Mouse (Mus musculus) liver, embryonic 15.5 days (tissue): Measurements from ENCODE around the gene Il34. TPM values are rescaled to one million over a fixed set of nuclear protein-coding genes. Genes with fewer than 3 reads are reported as not detected.
A peak's percentile ranks its signal among the peaks of the same experiment; 100 is the strongest.

Experiments
- ATAC-seq: fragments of 200-750 bp; cut with Nextera tagmentation; 2 replicates; pipeline ENCODE4 v1.8.0; 2017; ENCODE audit warnings: moderate number of reproducible peaks, mild to moderate bottlenecking, moderate library complexity; ENCODE audit not compliant: insufficient read depth
- H3K27ac ChIP-seq: fragments of 300-500 bp; sonication (generic); replicated peaks from 2 replicates; pipeline ENCODE4 v1.5.1; 2015; ENCODE audit warnings: mild to moderate bottlenecking, inconsistent platforms
- H3K27me3 ChIP-seq: fragments of 300-500 bp; sonication (generic); 2 replicates; pipeline ENCODE4 v1.6.1; 2015; ENCODE audit warnings: mild to moderate bottlenecking, inconsistent platforms
- H3K36me3 ChIP-seq: fragments of 300-500 bp; sonication (generic); replicated peaks from 2 replicates; pipeline ENCODE4 v1.6.1; 2015; ENCODE audit warnings: moderate library complexity, mild to moderate bottlenecking, inconsistent platforms
- H3K4me1 ChIP-seq: fragments of 300-500 bp; sonication (generic); replicated peaks from 2 replicates; pipeline ENCODE4 v1.6.1; 2015; ENCODE audit warnings: inconsistent platforms
- H3K4me2 ChIP-seq: fragments of 300-500 bp; sonication (generic); 2 replicates; pipeline ENCODE4 v1.6.1; 2015; ENCODE audit warnings: moderate library complexity, mild to moderate bottlenecking, inconsistent platforms
- H3K4me3 ChIP-seq: fragments of 300-500 bp; sonication (generic); replicated peaks from 2 replicates; pipeline ENCODE4 v1.5.1; 2015; ENCODE audit warnings: mild to moderate bottlenecking, inconsistent platforms
- H3K9ac ChIP-seq: fragments of 300-500 bp; sonication (generic); 2 replicates; pipeline ENCODE4 v1.6.1; 2015; ENCODE audit warnings: moderate library complexity, mild to moderate bottlenecking, inconsistent platforms
- H3K9me3 ChIP-seq: fragments of 300-500 bp; sonication (generic); replicated peaks from 2 replicates; pipeline ENCODE4 v1.6.1; 2016; ENCODE audit warnings: inconsistent platforms
- WGBS: fragments of 180-500 bp; shearing (Covaris S2); methylation state at CpG from one replicate; pipeline ENCODE4 v1.1.7; 2015; ENCODE audit warnings: mixed read lengths; ENCODE audit not compliant: insufficient replicate concordance; 5-methylcytosine and 5-hydroxymethylcytosine counted together
- polyA plus RNA-seq: library from polyadenylated mRNA; unstranded; fragments of >200 nt; fragmentation: Nextera tagmentation; extraction: Ambion mirVana; gene quantifications from 2 replicates; pipeline ENCODE4 v1.2.1, GENCODE M21; 2015

Gene Il34
- polyA plus RNA-seq: 0.23 TPM in 1 of 2 replicates, not detected in the other

DNA sequence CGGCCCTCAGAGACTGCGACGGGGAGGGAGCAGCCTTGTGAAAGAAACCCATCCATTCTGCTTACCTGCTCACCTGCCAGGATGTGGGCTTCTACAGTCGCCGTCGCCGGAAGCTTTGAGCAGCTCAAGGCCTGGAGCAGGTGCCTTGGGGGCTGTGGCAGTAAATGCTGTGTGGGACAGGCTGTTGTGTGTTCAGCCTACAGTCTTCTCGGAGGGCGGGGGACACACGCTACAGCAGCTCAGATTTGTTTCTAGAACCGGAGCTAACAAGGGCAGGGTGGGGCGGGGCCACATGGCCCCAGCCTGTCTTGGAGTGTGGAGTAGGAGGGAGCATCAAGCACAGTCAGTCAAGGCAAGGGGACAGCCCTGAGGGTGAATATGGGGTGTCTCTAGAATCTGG, at the start of gene Il34:
Gene Il34 (minus strand): TSS at position 256 of the 400 bp plus-strand sequence.
- Histone ChIP-seq H3K27ac (no peak within 1 kb of the TSS), H3K4me1 (no peaks in the 10 kb centered on the region), H3K4me3 (no peak within 1 kb of the TSS), H3K36me3 (peaks cover 19% of the 10 kb centered on the region), H3K9me3 (no peaks in the 10 kb centered on the region), H3K27me3 (no peaks in the 10 kb centered on the region), H3K9ac (no peak within 1 kb of the TSS), H3K4me2 (no peak within 1 kb of the TSS)
- no peak for ATAC-seq
- 38% methylated on average over 12 of the region's 12 CpGs for WGBS

DNA sequence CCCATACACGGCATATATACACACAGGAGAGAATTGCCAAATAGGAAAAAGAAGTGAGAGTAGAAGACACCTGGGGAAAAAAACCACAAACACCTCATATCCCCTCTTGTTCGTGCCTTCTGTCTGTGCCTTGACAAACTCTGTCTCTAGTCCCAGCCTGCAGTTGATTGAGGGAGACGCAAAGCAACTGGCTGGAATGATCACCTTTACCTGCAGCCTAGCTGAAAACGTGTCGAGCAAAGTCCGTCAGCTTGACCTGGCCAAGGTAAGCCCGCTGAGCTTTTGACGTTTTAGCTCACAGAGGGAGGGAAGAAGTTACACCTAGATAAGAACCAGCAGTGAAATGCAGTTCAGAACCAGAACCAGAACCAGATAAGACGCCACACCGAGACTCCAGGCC, 45.5 kb upstream of the Il34 start:
- peaks cover 73% of the 10 kb centered on the region for H3K36me3 ChIP-seq
- H3K27ac ChIP-seq: no peak overlapping the region
- no peak overlapping the region for H3K4me3 ChIP-seq
- no peaks in the 10 kb centered on the region for H3K9me3 ChIP-seq
- H3K4me1 ChIP-seq: peaks cover 14% of the 10 kb centered on the region
- no peak overlapping the region for H3K9ac ChIP-seq
- WGBS: 85% methylated on average over 10 of the region's 10 CpGs
- ATAC-seq: no peak
- H3K27me3 ChIP-seq: no peaks in the 10 kb centered on the region
- no peak overlapping the region for H3K4me2 ChIP-seq

DNA sequence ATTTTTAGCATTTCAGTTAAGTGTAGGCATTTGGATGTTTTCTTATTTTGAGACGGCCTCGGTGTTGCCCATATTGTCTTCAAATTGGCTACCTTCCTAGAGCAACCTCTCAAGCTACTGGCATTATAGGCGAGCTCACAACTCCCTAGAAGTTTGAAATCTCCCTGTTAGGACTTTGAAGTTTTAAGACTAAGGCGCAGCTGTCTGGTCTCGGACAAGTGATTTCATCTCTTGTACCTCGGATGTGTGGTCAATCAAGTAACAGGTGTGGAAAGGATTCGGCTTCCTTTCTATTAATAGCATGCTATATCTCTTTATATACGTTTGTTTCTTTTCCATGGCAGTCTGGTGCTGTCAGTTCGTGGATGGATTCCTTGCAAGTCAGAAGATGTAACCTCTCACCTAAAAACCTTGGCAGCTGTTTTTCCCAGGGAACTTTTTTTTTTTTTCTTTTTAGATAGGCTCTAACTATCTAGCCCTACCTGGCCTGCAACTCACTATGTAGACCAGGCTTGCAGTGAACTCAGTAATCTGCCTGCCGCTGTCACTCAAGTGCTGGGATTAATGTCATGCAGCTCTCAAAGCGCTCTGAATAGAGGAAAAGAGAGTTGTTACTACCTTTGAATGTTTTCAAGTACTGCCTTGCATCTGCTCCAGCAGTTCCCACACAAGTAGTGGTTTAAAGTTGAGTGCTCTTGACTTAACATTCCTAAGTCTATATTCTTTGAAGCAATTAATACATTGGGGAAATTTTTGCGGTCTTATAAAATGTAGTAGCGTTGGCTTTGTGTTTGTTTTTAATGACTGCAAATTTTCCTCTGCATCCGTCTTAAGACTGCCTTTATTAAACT, 42.1 kb upstream of the Il34 start:
- Histone ChIP-seq H3K4me1 (peaks cover 36% of the 10 kb centered on the region), H3K36me3 (peaks cover 58% of the 10 kb centered on the region), H3K4me2 (peak overlapping the region; percentile 75), H3K9ac (peak overlapping the region; percentile 78), H3K9me3 (no peaks in the 10 kb centered on the region), H3K4me3 (peak overlapping the region; percentile 80), H3K27ac (no peak overlapping the region; the same call in 1 of the 2 replicates), H3K27me3 (no peaks in the 10 kb centered on the region)
- 43% methylated on average over 14 of the region's 14 CpGs for WGBS
- ATAC-seq: no peak

DNA sequence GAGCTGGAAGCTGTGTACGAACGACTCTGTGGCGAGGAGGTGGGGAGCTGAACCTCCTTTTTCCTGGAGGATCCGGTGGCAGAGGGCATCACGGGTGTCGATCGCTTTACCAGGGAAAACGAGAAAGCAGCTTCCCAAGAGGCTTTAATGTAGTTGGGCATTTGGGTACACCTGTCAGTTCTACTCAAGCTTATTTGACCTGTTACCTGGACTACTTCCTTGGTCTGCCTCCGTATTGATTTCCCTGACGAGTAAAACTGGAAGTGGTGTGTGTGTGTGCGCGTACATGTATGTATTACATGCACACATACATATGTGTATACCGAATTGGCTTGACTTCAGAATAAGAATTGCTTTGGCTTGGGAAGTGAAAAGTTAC, 41.4 kb upstream of the Il34 start:
- peaks cover 36% of the 10 kb centered on the region for H3K4me1 ChIP-seq
- peak overlapping the region; percentile 75 for H3K4me2 ChIP-seq
- H3K36me3 ChIP-seq: peaks cover 58% of the 10 kb centered on the region
- no peaks in the 10 kb centered on the region for H3K27me3 ChIP-seq
- peak overlapping the region; percentile 80 for H3K4me3 ChIP-seq
- WGBS: under 1% methylated on average over 13 of the region's 13 CpGs
- peak overlapping the region; percentile 85 for H3K27ac ChIP-seq
- ATAC-seq: peak; percentile 26; the same call in 1 of the 2 replicates
- peak overlapping the region; percentile 78 for H3K9ac ChIP-seq
- H3K9me3 ChIP-seq: no peaks in the 10 kb centered on the region

DNA sequence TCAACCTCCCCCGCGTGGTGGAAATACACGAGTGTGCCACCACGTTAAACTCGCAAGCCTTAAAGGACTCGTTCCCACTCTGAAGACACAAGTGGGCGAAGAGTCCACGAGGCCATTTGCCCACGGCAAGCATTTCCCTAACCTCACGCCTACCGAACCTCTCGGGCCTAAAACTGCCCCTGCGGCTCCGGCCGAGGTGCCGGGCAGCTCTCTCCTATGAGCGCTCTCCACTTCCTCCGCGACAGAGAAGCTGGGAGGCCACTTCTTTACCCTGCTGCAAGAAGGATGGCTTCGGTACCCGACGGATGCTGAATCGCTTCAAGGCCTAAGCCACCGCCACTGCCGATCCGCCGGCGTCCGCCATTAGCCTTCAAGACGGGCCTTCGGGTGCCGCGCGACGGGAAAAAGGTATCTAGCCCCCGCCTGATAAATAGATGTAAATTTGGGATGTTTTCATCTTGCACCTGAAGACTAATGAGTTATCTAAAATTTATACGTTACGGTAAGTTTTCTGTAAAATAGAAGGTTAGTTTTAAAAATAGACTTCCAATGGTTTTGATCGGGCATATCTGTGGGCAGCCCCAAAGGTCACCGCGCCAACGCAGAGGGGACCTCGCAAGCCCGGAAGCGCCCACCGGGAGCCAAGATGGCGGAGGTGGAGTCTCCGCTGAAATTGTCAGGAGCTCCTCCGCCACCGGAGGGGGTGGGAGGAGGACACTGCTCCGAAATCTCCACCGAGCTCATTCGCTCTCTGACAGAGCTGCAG, 40.9 kb upstream of the Il34 start, which contains the start of the genes Cog4 and Sf3b3:
Gene Cog4 (plus strand): TSS at position 196 of the 766 bp plus-strand sequence.
Gene Sf3b3 (minus strand): TSS at position 383 of the 766 bp plus-strand sequence.
- ATAC-seq: peak; percentile 92
- peak within 1 kb of the TSS; percentile 80 for H3K4me3 ChIP-seq
- peaks cover 56% of the 10 kb centered on the region for H3K36me3 ChIP-seq
- WGBS: under 1% methylated on average over 53 of the region's 53 CpGs
- peaks cover 36% of the 10 kb centered on the region for H3K4me1 ChIP-seq
- no peaks in the 10 kb centered on the region for H3K27me3 ChIP-seq
- H3K9ac ChIP-seq: peak within 1 kb of the TSS; percentile 83
- peak within 1 kb of the TSS; percentile 75 for H3K4me2 ChIP-seq
- H3K9me3 ChIP-seq: no peaks in the 10 kb centered on the region
- peak within 1 kb of the TSS; percentile 85 for H3K27ac ChIP-seq

DNA sequence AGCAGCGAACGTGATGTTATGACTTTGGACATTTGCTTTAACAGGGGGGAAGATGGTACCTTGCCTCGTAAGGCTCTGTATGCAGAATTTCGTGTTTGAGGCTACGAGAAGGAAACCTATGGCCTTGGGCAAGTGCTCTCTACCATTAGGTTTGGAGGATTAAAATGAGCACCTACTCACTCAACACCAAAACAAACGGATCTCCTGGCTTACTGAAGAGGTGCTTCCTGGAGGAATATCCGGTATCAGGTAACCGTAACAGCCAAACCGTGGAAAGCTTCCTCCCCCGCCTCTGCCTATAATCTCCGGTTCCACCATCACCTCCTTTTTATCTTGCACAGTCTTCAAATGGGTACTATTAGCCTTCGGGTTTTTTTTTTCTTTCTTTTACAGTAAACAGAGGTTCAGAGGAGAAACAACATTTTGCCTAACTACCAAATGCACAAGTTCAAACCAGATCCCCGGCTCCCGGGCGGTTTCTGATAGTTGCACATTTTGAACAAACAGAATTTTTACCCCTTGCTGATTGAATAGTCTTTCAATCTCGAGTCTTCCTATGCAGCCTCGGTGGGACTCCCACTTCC, 40.2 kb upstream of the Il34 start:
- ATAC-seq: no peak
- Histone ChIP-seq H3K9ac (peak overlapping the region; percentile 83), H3K27me3 (no peaks in the 10 kb centered on the region), H3K27ac (peak overlapping the region; percentile 85), H3K4me1 (peaks cover 36% of the 10 kb centered on the region), H3K9me3 (no peaks in the 10 kb centered on the region), H3K4me2 (peak overlapping the region; percentile 75), H3K36me3 (peaks cover 56% of the 10 kb centered on the region), H3K4me3 (peak overlapping the region; percentile 80)
- WGBS: 3% methylated on average over 17 of the region's 17 CpGs

DNA sequence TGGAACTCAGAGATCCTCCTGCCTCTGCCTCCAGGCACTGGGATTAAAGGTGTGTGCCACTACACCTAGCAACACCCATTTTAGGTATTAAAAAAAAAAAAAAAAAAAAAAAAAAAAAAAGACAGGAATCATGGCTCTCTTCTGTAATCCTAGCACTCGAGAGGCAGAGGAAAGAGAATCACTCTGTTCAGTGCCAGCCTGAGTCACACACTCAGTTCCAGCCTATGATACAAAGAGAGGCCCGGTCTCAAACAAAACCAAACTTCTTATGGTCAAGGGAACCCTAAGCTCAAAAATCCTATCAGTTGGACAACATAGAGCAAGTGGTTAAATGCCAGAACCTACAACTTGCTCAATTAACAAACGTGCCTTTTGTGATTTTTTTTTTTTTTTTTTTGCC, 39.2 kb upstream of the Il34 start:
- H3K4me2 ChIP-seq: peak overlapping the region; percentile 75
- no peaks in the 10 kb centered on the region for H3K27me3 ChIP-seq
- no peaks in the 10 kb centered on the region for H3K9me3 ChIP-seq
- peaks cover 36% of the 10 kb centered on the region for H3K4me1 ChIP-seq
- no peak overlapping the region; the same call in 1 of the 2 replicates for H3K9ac ChIP-seq
- no peak overlapping the region for H3K27ac ChIP-seq
- H3K36me3 ChIP-seq: peaks cover 56% of the 10 kb centered on the region
- no peak for ATAC-seq
- 62% methylated on average over 3 of the region's 3 CpGs for WGBS
- H3K4me3 ChIP-seq: peak overlapping the region; percentile 80

DNA sequence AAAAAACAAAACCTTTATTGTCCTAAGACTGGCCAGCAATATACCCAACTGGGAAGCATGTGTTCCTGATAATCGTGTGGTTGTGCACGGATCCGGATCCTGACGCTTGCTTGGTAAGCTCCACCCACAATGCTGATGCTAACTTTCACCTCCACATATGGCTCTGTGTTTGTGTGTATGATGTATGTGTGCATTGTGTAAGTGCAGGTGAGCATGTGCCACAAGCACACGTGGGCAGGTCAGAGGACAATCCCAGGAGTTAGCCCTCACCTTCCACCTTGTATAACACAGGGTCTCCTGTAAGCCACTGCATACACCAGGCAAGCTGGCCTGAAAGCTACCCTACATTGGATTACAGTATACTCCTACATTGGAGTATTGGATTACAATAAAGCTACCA, 37.5 kb upstream of the Il34 start:
- Histone ChIP-seq H3K27me3 (no peaks in the 10 kb centered on the region), H3K36me3 (peaks cover 63% of the 10 kb centered on the region), H3K4me3 (no peak overlapping the region), H3K9me3 (no peaks in the 10 kb centered on the region), H3K4me1 (peaks cover 30% of the 10 kb centered on the region), H3K27ac (no peak overlapping the region), H3K9ac (no peak overlapping the region), H3K4me2 (no peak overlapping the region)
- ATAC-seq: no peak
- WGBS: 70% methylated on average over 5 of the region's 5 CpGs

DNA sequence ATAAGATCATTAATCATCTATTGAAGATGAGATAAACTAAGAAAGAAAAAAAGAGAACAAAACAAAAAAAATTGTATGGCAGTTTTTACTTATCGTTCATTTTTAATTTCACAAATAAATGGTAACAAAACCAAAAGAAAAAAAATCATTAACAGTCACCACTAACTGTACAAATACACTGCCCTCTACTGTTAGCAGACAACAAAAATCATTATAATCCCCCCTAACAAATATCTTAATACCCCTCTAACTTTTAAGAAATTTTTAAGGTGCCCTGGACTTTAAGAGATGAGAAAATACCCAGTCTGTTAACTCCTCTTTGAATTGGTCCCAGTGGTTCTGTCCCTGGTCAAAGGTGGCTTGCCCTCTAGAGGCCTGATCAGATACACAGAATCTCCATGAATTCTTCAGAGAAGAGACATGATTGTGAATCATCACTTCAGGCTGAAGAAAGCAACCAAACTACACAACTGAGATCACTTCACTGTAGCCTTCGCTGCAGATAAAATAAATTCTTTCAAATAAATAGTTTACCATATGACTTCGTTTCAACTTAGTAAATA, 36.4 kb upstream of the Il34 start:
- no peaks in the 10 kb centered on the region for H3K27me3 ChIP-seq
- H3K9ac ChIP-seq: no peak overlapping the region
- H3K4me1 ChIP-seq: peaks cover 22% of the 10 kb centered on the region
- H3K4me2 ChIP-seq: no peak overlapping the region
- ATAC-seq: no peak
- peaks cover 75% of the 10 kb centered on the region for H3K36me3 ChIP-seq
- no peaks in the 10 kb centered on the region for H3K9me3 ChIP-seq
- no peak overlapping the region for H3K27ac ChIP-seq
- H3K4me3 ChIP-seq: no peak overlapping the region
- 82% methylated on average over 3 of the region's 3 CpGs for WGBS

DNA sequence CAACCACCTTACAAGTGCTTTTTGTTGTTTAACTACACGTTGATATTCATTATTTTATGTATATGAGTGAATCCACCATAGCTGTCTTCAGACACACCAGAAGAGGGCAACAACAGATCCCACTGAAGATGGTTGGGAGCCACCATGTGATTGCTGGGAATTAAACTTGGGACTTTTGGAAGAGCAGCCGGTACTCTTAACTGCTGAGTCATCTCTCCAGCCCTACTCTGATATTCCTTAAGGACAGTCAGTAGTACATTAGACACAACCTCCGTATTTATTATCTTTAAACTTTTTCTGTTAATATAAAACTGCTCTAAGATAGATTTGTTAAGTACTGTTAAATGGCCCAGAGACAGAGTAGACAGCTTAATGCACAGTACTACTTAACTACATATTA, 26.2 kb upstream of the Il34 start:
- 81% methylated on average over 3 of the region's 3 CpGs for WGBS
- no peaks in the 10 kb centered on the region for H3K4me1 ChIP-seq
- no peak for ATAC-seq
- H3K36me3 ChIP-seq: peaks cover 97% of the 10 kb centered on the region
- H3K27ac ChIP-seq: no peak overlapping the region
- H3K9me3 ChIP-seq: no peaks in the 10 kb centered on the region
- H3K9ac ChIP-seq: no peak overlapping the region
- H3K27me3 ChIP-seq: no peaks in the 10 kb centered on the region
- no peak overlapping the region for H3K4me3 ChIP-seq
- no peak overlapping the region for H3K4me2 ChIP-seq
